Mouse (Mus musculus) kidney, postnatal 14 days (tissue): ENCODE measurements at regions not wholly inside any gene's neighbourhood (a gene's known extent, or its start where the extent isn't known, plus 50 kb on each side); places are given as distances from the start of the nearest gene placed in this dataset.

Source experiments
- DNase-seq: peaks from one replicate; pipeline ENCODE4 v3.0.0; 2022; ENCODE audit warnings: mixed read lengths

GRCm38 (mm10) chr2:179024225-179024624 is 418.0 kb upstream of the Cdh4 start:
- DNase-seq: no peak

- DNase-seq: no peak
Measured at GRCm38 (mm10) chr2:179033171-179033570, 409.1 kb upstream of the Cdh4 start.

- no peak for DNase-seq
Measured at GRCm38 (mm10) chr2:179035446-179035845, 406.8 kb upstream of the Cdh4 start.

GRCm38 (mm10) chr2:179039697-179040096 is 402.5 kb upstream of the Cdh4 start:
- DNase-seq: no peak

GRCm38 (mm10) chr2:179043671-179044070 is 398.6 kb upstream of the Cdh4 start:
- no peak for DNase-seq

- DNase-seq: no peak
Measured at GRCm38 (mm10) chr2:179045361-179045760, 396.9 kb upstream of the Cdh4 start.

GRCm38 (mm10) chr2:179054441-179054840 is 387.8 kb upstream of the Cdh4 start:
- DNase-seq: no peak

- DNase-seq: no peak
Measured at GRCm38 (mm10) chr2:179064616-179065015, 377.6 kb upstream of the Cdh4 start.

- DNase-seq: no peak
Measured at GRCm38 (mm10) chr2:179069520-179069919, 372.7 kb upstream of the Cdh4 start.

GRCm38 (mm10) chr2:179070346-179070745 is 371.9 kb upstream of the Cdh4 start:
- DNase-seq: peak; percentile 37

GRCm38 (mm10) chr2:179080462-179081274 is 361.6 kb upstream of the Cdh4 start:
- peak; percentile 66 for DNase-seq

- no peak for DNase-seq
Measured at GRCm38 (mm10) chr2:179086915-179087314, 355.3 kb upstream of the Cdh4 start.

- no peak for DNase-seq
Measured at GRCm38 (mm10) chr2:179091480-179091879, 350.8 kb upstream of the Cdh4 start.

- DNase-seq: peak; percentile 45
Measured at GRCm38 (mm10) chr2:179093996-179094395, 348.2 kb upstream of the Cdh4 start.

GRCm38 (mm10) chr2:179095981-179096380 is 346.2 kb upstream of the Cdh4 start:
- DNase-seq: no peak

- DNase-seq: no peak
Measured at GRCm38 (mm10) chr2:179096861-179097260, 345.4 kb upstream of the Cdh4 start.

- no peak for DNase-seq
Measured at GRCm38 (mm10) chr2:179099783-179100182, 342.4 kb upstream of the Cdh4 start.

- DNase-seq: no peak
Measured at GRCm38 (mm10) chr2:179103114-179103513, 339.1 kb upstream of the Cdh4 start.

GRCm38 (mm10) chr2:179112951-179113350 is 329.3 kb upstream of the Cdh4 start:
- DNase-seq: no peak

GRCm38 (mm10) chr2:179128018-179128417 is 314.2 kb upstream of the Cdh4 start:
- peak; percentile 3 for DNase-seq

GRCm38 (mm10) chr2:179128432-179128831 is 313.8 kb upstream of the Cdh4 start:
- DNase-seq: no peak

- DNase-seq: no peak
Measured at GRCm38 (mm10) chr2:179131004-179131403, 311.2 kb upstream of the Cdh4 start.

GRCm38 (mm10) chr2:179142313-179142712 is 299.9 kb upstream of the Cdh4 start:
- no peak for DNase-seq

- no peak for DNase-seq
Measured at GRCm38 (mm10) chr2:179145726-179146125, 296.5 kb upstream of the Cdh4 start.

GRCm38 (mm10) chr2:179146274-179146673 is 296.0 kb upstream of the Cdh4 start:
- no peak for DNase-seq
